Mouse (Mus musculus): Measurements from ENCODE around the gene Hspb3. TPM values are rescaled to one million over a fixed set of nuclear protein-coding genes. Genes with fewer than 3 reads are reported as not detected.
A peak's percentile ranks its signal among the peaks of the same experiment; 100 is the strongest.

The Hspb3 gene
- total RNA-seq (2022): 10 to 100 TPM; 15.4 to 22.3 (median 18.7) TPM

GRCm38 (mm10) chr13:113663151-113663779, at the start of gene Hspb3:
TSS of gene Hspb3 (minus strand) at chr13:113663676.
- DNase-seq (ENCODE audit: low spot score): peak; percentile 37

- no peak for DNase-seq (ENCODE audit: low spot score)
Observed at GRCm38 (mm10) chr13:113713186-113713585, 49.7 kb upstream of the Hspb3 start.

GRCm38 (mm10) chr13:113706183-113706582, 42.7 kb upstream of the Hspb3 start:
- DNase-seq (ENCODE audit: low spot score): no peak

- DNase-seq (ENCODE audit: low spot score): no peak
Observed at GRCm38 (mm10) chr13:113701185-113701584, 37.7 kb upstream of the Hspb3 start.

GRCm38 (mm10) chr13:113699928-113700327, 36.5 kb upstream of the Hspb3 start:
- DNase-seq (ENCODE audit: low spot score): no peak

GRCm38 (mm10) chr13:113699415-113699873, 36.0 kb upstream of the Hspb3 start:
- DNase-seq (ENCODE audit: low spot score): no peak

GRCm38 (mm10) chr13:113696838-113697321, 33.4 kb upstream of the Hspb3 start:
- DNase-seq (ENCODE audit: low spot score): no peak

- DNase-seq (ENCODE audit: low spot score): peak; percentile 41
Observed at GRCm38 (mm10) chr13:113693383-113693782, 29.9 kb upstream of the Hspb3 start.

- DNase-seq (ENCODE audit: low spot score): no peak
Observed at GRCm38 (mm10) chr13:113691644-113692043, 28.2 kb upstream of the Hspb3 start.

GRCm38 (mm10) chr13:113689883-113690282, 26.4 kb upstream of the Hspb3 start:
- no peak for DNase-seq (ENCODE audit: low spot score)

- no peak for DNase-seq (ENCODE audit: low spot score)
Observed at GRCm38 (mm10) chr13:113686691-113687121, 23.2 kb upstream of the Hspb3 start.

GRCm38 (mm10) chr13:113682821-113683220, 19.3 kb upstream of the Hspb3 start:
- DNase-seq (ENCODE audit: low spot score): no peak

GRCm38 (mm10) chr13:113680646-113681045, 17.2 kb upstream of the Hspb3 start:
- no peak for DNase-seq (ENCODE audit: low spot score)

GRCm38 (mm10) chr13:113669459-113670077, 6.1 kb upstream of the Hspb3 start:
- peak; percentile 45 for DNase-seq (ENCODE audit: low spot score)

GRCm38 (mm10) chr13:113663883-113664282, 407 bp upstream of the Hspb3 start:
- DNase-seq (ENCODE audit: low spot score): no peak

- DNase-seq (ENCODE audit: low spot score): peak; percentile 31
Observed at GRCm38 (mm10) chr13:113661826-113662271, 1.6 kb downstream of the Hspb3 start.

- peak; percentile 45 for DNase-seq (ENCODE audit: low spot score)
Observed at GRCm38 (mm10) chr13:113660576-113661310, 2.7 kb downstream of the Hspb3 start.

- no peak for DNase-seq (ENCODE audit: low spot score)
Observed at GRCm38 (mm10) chr13:113657204-113657603, 6.3 kb downstream of the Hspb3 start.

- no peak for DNase-seq (ENCODE audit: low spot score)
Observed at GRCm38 (mm10) chr13:113656639-113657038, 6.8 kb downstream of the Hspb3 start.

- DNase-seq (ENCODE audit: low spot score): no peak
Observed at GRCm38 (mm10) chr13:113655511-113655910, 8.0 kb downstream of the Hspb3 start.

- no peak for DNase-seq (ENCODE audit: low spot score)
Observed at GRCm38 (mm10) chr13:113640944-113641597, 22.4 kb downstream of the Hspb3 start.

- no peak for DNase-seq (ENCODE audit: low spot score)
Observed at GRCm38 (mm10) chr13:113638914-113639313, 24.6 kb downstream of the Hspb3 start.
